7 mouse cellular contexts compared by ENCODE assay signal in the genomic region with DNA sequence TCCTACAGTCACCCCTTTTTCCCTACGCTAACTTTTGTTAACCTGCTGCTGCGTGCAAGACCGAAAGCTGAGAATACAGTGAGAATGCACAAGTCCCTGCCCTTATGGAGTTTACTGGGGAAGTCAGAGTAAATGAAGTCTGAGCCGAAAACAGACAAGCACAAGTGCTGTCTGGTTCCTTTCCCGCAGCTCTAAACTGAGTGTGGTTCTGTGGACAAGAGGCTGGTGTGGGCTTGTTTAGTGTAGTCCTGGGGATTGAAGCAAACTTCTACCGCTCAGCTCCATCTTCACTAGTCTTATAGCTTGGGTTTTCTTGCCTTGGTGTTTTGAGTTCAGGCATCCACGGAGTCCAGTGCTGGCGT. TPM values are rescaled to one million over a fixed set of nuclear protein-coding genes. Genes with fewer than 3 reads are reported as not detected.
DNase-seq lines count a peak whose midpoint lies in the region; ATAC-seq and TF ChIP-seq lines count a peak whose summit lies in the region.

No protein-coding gene starts in this region.

- H3K27ac ChIP-seq in spleen, adult 2 months (ENCODE audit: insufficient read depth, low read length): peak overlapping the region; percentile 68
- H3K27ac ChIP-seq in forebrain, embryonic 11.5 days (ENCODE audit: low read depth, low read length): peak overlapping the region; percentile 28; the same call in 1 of the 2 replicates
- peak overlapping the region; percentile 66 for H3K27ac ChIP-seq in liver, embryonic 11.5 days (ENCODE audit: low read depth, low read length)

- H3K4me1 ChIP-seq in spleen, adult 2 months (ENCODE audit: control insufficient read depth, insufficient read depth, insufficient read length): peaks cover 10% of the 10 kb centered on the region; the same call in 1 of the 2 replicates
- H3K4me1 ChIP-seq in forebrain, embryonic 11.5 days (replicated peaks; ENCODE audit: control insufficient read depth, insufficient read depth, low read length): no peaks in the 10 kb centered on the region; the same call in 1 of the 2 replicates
- H3K4me1 ChIP-seq in liver, embryonic 11.5 days (replicated peaks; ENCODE audit: control insufficient read depth, insufficient read depth, low read length): peaks cover 27% of the 10 kb centered on the region

- 34% methylated on average over 8 of the region's 8 CpGs for WGBS in spleen, adult 2 months
- 46% methylated on average over 8 of the region's 8 CpGs for WGBS in forebrain, embryonic 11.5 days
- WGBS in liver, embryonic 11.5 days: 38% methylated on average over 8 of the region's 8 CpGs

- peak; percentile 21 for ATAC-seq in forebrain, embryonic 11.5 days (replicated peaks; ENCODE audit: low FRiP score)
- ATAC-seq in liver, embryonic 11.5 days (replicated peaks; ENCODE audit: low FRiP score): peak; percentile 29; the same call in 1 of the 2 replicates

- peak overlapping the region; percentile 68 for H3K9ac ChIP-seq in forebrain, embryonic 11.5 days (ENCODE audit: low read length)
- peak overlapping the region; percentile 67 for H3K9ac ChIP-seq in liver, embryonic 11.5 days (ENCODE audit: low read depth, low read length)

- H3K4me3 ChIP-seq in spleen, adult 2 months (ENCODE audit: extremely low read depth, insufficient read depth, insufficient read length): peak overlapping the region; percentile 57
- peak overlapping the region; percentile 98 for H3K4me3 ChIP-seq in forebrain, embryonic 11.5 days (ENCODE audit: low read depth, low read length)
- peak overlapping the region; percentile 95 for H3K4me3 ChIP-seq in liver, embryonic 11.5 days (ENCODE audit: low read depth, low read length)

- H3K9me3 ChIP-seq in forebrain, embryonic 11.5 days (ENCODE audit: control insufficient read depth, low read length): no peaks in the 10 kb centered on the region
- H3K9me3 ChIP-seq in liver, embryonic 11.5 days (ENCODE audit: control insufficient read depth, low read length): no peaks in the 10 kb centered on the region

- H3K27me3 ChIP-seq in spleen, adult 2 months (ENCODE audit: control insufficient read depth, insufficient read depth, low read length): no peaks in the 10 kb centered on the region
- no peaks in the 10 kb centered on the region for H3K27me3 ChIP-seq in forebrain, embryonic 11.5 days (ENCODE audit: control insufficient read depth, insufficient read depth, low read length)
- H3K27me3 ChIP-seq in liver, embryonic 11.5 days (replicated peaks; ENCODE audit: control insufficient read depth, insufficient read depth, low read length): no peaks in the 10 kb centered on the region

- no peak for TF ChIP-seq POLR2A in spleen, adult 2 months (IDR thresholded peaks at IDR 0.05; ENCODE audit: low read depth, low read length)

- H3K36me3 ChIP-seq in spleen, adult 2 months (ENCODE audit: control insufficient read depth, insufficient read depth, low read length): no peaks in the 10 kb centered on the region
- no peaks in the 10 kb centered on the region for H3K36me3 ChIP-seq in forebrain, embryonic 11.5 days (ENCODE audit: control insufficient read depth, insufficient read depth, low read length)
- no peaks in the 10 kb centered on the region for H3K36me3 ChIP-seq in liver, embryonic 11.5 days (ENCODE audit: control insufficient read depth, insufficient read depth, low read length)

- no peak for DNase-seq in spleen, adult 2 months (ENCODE audit: low read depth in 1 of 2, low spot score in 2 of 2)
- no peak for DNase-seq in spleen, postnatal 4 days (ENCODE audit: low spot score in 2 of 2)
- DNase-seq in forebrain, embryonic 11.5 days (ENCODE audit: low spot score): no peak
- DNase-seq in liver, embryonic 11.5 days (ENCODE audit: low spot score): no peak
- no peak for DNase-seq in retina, embryonic 14.5 days (ENCODE audit: low spot score)
- no peak for DNase-seq in layer of hippocampus, adult 18-20 months (ENCODE audit: low spot score in 2 of 2)
- DNase-seq in left cerebral cortex, adult 8-10 months (ENCODE audit: low spot score in 2 of 2): no peak

- no peak for TF ChIP-seq CTCF in spleen, adult 2 months (IDR thresholded peaks at IDR 0.05; ENCODE audit: extremely low read depth, insufficient read depth, insufficient read length, insufficient replicate concordance)

- H3K4me2 ChIP-seq in forebrain, embryonic 11.5 days (ENCODE audit: low read depth, low read length, severe bottlenecking): peak overlapping the region; percentile 47
- peak overlapping the region; percentile 65 for H3K4me2 ChIP-seq in liver, embryonic 11.5 days

RNA-seq across cellular contexts. Expression of a gene that starts 0.4 kb away (rescaled TPM):
- 15.2 and 15.6 TPM in 2 replicates for polyA plus RNA-seq in spleen, adult 2 months (2012; rRNA removed)
- polyA plus RNA-seq in forebrain, embryonic 11.5 days (2014; fragmentation: Nextera tagmentation; extraction: Ambion mirVana): 100 and 105 TPM in 2 replicates
- polyA plus RNA-seq in liver, embryonic 11.5 days (2014; fragmentation: Nextera tagmentation; extraction: Ambion mirVana): 57.1 and 59.5 TPM in 2 replicates
- total RNA-seq in layer of hippocampus, adult 18-20 months (2021): 10 to 100 TPM; 64.0 to 69.7 TPM
- 10 to 100 TPM; 62.6 to 66.0 (median 63.3) TPM for total RNA-seq in left cerebral cortex, adult 8-10 months (2022)

RNA-seq across cellular contexts. Expression of a gene that starts 18.5 kb away (rescaled TPM):
- polyA plus RNA-seq in spleen, adult 2 months (2012; rRNA removed): 27.4 and 32.9 TPM in 2 replicates
- 56.8 and 60.3 TPM in 2 replicates for polyA plus RNA-seq in forebrain, embryonic 11.5 days (2014; fragmentation: Nextera tagmentation; extraction: Ambion mirVana)
- polyA plus RNA-seq in liver, embryonic 11.5 days (2014; fragmentation: Nextera tagmentation; extraction: Ambion mirVana): 102 and 103 TPM in 2 replicates
- 10 to 100 TPM; 26.8 to 31.4 TPM for total RNA-seq in layer of hippocampus, adult 18-20 months (2021)
- total RNA-seq in left cerebral cortex, adult 8-10 months (2022): 10 to 100 TPM; 30.7 to 32.7 (median 31.1) TPM
